Mouse (Mus musculus) embryo, embryonic 10 days (tissue): ENCODE data around the gene Ppp2r2c.
A peak's percentile ranks its signal among the peaks of the same experiment; 100 is the strongest.

Experiments used
- DNase-seq: peaks from one replicate; pipeline ENCODE4 v3.0.0-alpha.2; 2015; ENCODE audit warnings: low spot score

Gene Ppp2r2c

GRCm38 (mm10) chr5:36986617-36987016, 118.3 kb downstream of the Ppp2r2c start:
- DNase-seq, result no peak

DNA sequence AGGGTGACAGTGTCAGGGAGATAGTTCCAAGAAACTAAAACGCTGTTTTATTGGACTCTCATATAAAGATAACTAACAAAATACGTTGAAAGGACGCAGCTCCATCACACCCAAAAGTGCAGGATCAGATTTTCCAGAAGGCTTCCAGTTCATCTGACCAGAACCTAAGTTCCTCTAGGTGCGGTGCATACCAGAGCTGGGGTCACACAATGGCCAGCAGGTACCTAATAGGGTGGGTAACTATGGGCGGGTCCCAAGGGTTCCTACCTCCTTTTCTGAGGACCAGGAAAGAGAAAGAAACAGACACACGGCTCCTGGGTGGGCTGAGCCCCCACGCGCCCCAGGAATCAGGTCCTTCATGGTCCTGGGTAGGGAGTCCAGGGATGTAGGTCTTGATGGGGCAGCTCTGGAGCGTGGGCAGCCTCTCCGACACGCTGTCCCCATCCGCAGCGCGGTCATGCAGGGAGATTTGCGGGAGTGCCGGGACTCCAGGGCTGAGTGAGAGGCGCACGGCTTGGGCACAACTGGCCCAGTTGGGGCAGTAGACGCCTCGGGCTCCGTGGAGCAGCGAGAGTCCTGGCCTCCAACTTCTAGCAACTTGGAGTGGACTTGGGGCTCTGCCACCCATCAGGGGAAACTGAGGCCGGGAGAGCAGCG, 119.9 kb downstream of the Ppp2r2c start:
- no peak for DNase-seq

GRCm38 (mm10) chr5:36988781-36989624, 120.7 kb downstream of the Ppp2r2c start, which contains the start of gene Wfs1:
Gene Wfs1, minus strand, starts transcription at chr5:36989205.
- DNase-seq, result peak; percentile 98

DNA sequence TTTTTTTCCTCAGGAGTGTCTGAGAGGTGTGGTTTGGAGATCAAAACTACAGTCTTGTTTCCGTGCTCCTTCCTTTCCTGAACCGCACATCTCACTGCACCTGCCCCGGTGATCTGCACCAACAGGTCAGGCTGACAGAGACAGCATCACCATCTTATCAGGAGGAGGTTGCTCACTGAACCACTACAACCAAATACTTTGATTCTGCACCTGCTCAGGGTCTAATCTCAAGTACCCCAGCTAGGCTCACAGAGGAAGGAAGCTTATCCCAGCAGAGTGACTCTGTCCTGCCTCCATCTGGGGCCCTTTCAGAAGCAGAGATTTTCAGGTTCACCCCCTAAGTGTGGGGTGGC, 121.3 kb downstream of the Ppp2r2c start:
- DNase-seq, result no peak

DNA sequence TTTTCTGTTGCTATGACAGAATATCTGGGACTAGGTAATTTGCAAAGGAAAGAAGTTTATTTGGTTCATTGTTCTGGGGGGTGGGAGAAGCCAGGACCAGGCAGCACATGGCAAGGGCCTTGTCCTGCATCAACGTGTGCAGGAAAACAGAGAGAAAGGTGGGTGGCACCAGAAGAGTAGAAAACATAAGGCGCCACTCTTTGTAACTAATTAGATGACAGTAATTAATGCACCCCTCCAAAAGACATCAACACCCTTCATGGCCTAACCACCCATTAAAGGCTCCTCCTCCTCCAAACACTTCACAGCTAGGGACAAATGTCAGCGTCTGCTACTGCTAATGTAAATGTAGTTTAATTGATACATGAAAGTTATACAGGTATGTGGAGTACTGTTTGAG, 121.9 kb downstream of the Ppp2r2c start:
- DNase-seq, result no peak

- no peak for DNase-seq
Observed at GRCm38 (mm10) chr5:36990631-36991350, 122.5 kb downstream of the Ppp2r2c start.

GRCm38 (mm10) chr5:36996410-36996809, 128.1 kb downstream of the Ppp2r2c start:
- no peak for DNase-seq

DNA sequence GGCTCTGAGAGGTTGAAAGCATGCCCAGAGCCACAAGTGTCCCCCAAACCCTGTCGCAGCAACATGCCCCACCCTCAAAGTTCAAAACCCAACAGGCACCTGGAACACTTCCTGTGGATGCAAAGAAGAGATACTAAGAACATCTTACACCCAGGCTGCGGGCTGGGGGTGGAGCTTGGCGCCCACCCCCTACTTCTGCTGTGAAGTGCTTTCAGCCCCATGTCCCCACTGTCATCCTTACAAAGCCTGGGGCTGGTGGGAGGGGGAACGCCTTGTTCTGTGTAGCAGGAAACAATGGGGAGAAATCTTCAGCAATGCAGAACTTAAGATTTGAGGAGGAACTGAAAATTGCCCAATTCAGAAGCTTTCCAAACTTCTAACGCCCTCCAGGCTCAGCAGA, 129.7 kb downstream of the Ppp2r2c start:
- no peak for DNase-seq

GRCm38 (mm10) chr5:37001002-37001401, 132.7 kb downstream of the Ppp2r2c start:
- DNase-seq, result no peak

DNA sequence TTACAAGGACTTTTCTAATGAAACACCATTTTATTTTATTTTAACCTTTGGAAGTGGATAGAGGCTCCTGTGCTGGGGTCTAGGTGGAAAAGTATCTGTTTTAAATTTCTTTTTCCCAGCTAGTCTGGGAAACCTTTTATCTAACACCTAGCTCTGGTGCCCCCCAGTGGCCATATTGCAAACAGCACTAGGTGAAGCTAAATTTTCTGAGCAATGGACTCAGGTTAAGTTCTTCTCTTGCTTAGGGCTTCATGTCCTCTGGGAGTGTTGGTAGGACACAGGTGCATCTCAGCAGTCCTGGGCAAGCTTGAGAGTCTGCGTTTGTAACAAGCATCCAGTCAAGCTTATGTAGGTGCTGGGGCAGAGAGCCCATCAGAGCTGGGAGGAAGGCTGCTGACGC, 133.7 kb downstream of the Ppp2r2c start:
- peak; percentile 63 for DNase-seq
